Mouse (Mus musculus) kidney, postnatal 10 days (tissue): ENCODE data around the gene Klhl20.

Experiments used
- DNase-seq: peaks from one replicate; pipeline ENCODE4 v3.0.0; 2021; ENCODE audit warnings: mixed read lengths

Klhl20 gene

DNA sequence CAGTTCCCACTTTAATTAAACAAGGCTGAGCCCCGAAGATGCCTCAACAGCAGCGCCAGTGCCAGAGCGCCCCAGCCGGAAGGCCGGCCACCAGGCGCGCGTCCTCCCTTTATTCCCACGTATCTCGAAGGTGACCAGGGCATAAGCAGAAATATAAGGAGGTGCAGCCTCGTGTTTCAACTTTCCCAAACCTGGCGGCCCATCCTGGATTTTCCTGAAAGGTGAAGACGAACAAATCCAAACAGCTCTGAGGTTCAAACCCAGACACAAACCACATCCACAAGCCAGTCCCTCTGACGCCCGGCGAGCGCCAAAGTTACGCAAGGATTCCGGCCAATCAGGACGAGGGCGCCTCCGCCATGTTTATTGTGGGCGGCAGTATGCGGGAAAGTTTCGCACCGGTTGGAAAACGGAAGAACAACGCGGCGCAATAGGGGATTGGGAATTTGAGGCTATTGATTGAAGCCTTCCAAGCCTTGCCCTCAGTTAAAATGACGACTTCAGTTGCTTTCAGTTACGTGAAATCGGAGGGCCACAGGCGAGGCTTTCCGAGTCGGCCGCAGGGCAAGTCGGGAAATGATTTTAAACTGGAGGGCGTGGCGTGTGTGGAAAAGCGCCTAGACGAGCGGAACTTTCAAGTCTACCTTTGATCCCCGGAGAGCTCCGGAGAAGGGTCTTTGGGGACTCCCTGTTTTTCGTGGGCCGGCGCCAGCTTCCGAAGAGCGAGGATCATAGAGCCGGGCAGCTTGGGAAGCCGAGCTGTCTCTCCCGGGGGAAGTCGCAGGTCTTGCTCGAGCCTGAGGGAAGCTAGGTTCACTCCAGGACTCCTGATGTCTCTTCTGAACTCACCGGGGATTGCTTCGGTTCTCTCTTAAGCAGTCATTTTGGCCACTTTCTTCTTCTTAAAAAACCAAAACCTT lies 60.7 kb downstream of the Klhl20 start, which contains the start of the genes Dars2 and Cenpl:
TSS of gene Dars2 (minus strand) at position 307 of the 920 bp plus-strand sequence.
TSS of gene Cenpl (plus strand) at position 362 of the 920 bp plus-strand sequence.
- peak; percentile 97 for DNase-seq

GRCm38 (mm10) chr1:161063351-161063750 lies 68.0 kb downstream of the Klhl20 start:
- no peak for DNase-seq

GRCm38 (mm10) chr1:161057164-161057563 lies 74.1 kb downstream of the Klhl20 start:
- DNase-seq, result no peak

GRCm38 (mm10) chr1:161046972-161047371 lies 84.3 kb downstream of the Klhl20 start:
- no peak for DNase-seq

GRCm38 (mm10) chr1:161041261-161042020 lies 89.9 kb downstream of the Klhl20 start:
- no peak for DNase-seq

DNA sequence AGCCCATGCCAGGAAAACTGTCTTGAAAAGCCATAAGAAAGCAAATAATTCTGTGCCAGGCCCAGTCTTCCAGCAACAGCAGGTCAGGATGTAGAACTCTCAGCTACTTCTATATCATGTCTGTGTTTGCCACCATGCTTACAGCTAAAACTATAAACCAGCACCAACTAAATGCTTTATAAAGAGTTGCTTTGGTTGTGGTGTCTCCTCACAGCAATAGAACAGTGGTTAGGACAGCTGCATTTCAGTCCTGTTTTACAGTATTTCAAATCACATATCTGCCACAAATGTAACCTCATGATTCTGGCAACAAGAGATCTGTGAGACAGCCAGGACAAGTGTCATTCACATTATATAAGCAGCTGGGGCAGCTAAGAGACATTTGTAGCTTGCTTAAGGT lies 90.5 kb downstream of the Klhl20 start:
- no peak for DNase-seq

DNA sequence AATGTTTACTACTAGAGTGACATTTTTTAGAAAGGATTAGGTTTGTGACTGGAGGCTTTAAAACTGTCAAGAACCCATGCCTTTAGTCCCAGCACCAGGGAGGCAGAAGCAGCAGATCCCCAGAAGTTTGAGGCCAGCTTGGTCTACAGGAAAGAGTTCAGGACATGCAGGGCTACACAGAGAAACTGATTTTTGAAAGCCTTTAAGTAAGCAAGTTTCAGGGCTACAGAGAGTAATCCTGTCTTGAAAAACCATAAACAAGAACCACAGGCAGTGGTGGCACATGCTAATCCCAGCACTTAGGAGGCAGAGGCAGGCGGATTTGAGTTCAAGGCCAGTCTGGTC lies 90.9 kb downstream of the Klhl20 start:
- no peak for DNase-seq

- DNase-seq, result peak; percentile 11
These were observed 91.4 kb downstream of the Klhl20 start for GRCm38 (mm10) chr1:161039741-161040425.

- DNase-seq, result no peak
These were observed 92.2 kb downstream of the Klhl20 start for GRCm38 (mm10) chr1:161038968-161039721.
